Mouse (Mus musculus): ENCODE data around the gene Aifm1.
"Not testable (repeated sequence)": the region's sequence is repeated elsewhere in the genome, so short reads cannot be mapped to it uniquely, and the experiment has no call there.

Gene Aifm1

DNA sequence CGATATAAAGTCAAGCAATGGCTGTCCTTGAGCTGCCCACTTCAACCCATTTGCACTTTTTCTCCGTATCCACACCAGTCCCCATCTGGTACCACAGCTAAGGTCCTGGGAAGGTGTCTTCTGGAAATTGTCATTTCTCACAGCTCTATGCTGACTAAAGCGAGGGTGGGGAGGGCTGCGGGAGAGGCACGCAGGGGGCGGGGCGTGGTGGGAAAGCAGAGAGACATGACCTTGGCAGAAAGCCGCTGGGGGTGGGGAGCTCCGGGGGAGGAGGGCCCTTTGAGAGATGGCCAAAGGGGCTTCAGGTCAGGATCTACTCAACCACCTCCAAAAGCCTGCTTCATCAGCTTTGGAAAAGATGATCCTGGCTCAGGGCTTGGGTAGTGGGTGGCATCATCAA lies 58.3 kb downstream of the Aifm1 start:
- peak; percentile 17 for DNase-seq

DNA sequence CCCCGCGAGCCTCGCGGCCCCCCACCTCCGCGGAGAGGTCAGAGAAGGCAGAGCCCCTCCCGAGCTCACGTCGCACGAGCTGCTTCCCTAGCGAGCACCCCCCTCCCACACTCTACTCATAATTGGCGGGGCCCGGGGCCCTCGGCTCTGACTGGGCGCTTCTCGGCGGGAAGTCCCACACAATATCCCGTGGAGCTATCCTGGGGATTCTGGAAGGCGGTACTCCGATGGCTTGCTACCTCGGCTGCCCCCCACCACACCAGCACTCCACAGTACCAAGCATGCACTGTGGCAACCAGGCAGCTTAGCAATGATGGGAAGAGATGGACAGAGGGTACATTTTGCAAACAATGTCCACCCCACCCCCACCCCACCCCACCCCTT lies 58.9 kb downstream of the Aifm1 start:
- DNase-seq, result no peak

DNA sequence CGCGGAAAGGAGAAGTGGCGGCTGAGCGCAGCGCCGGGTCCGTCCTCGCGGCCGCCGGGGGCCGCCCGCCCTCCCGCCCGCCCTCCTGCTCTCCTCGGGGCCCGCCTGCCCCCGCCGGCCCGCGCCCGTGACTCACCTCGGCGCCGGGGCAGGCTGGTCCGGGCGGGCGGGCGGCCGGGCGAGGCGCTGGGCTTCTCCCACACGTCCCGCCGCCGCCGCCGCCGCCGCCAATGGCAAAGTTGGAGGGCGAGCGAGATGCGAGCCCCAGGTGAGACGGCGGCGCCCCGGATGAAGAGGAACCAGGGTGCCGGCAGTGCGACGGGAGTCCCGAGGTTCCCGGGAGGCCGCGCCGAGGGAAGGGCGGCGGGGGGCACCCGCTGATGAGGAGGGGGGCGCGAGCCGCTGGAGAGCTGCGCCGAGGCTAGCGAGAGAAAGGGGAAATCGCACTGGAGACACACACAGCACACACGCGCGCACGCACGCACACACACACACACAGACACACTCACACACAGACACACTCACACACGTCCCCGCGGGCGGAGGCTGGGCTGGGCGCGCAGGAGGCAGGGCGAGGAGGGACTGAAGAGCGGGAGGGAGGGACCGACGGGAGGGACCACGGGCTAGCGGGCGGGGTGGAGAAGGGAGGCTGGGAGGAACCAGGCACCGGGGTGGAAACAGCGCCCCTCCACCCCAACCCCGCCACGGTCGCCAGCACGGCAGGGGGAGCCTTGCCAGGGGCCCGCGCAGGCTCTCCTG lies 59.4 kb downstream of the Aifm1 start:
- peak; percentile 75 for DNase-seq

DNA sequence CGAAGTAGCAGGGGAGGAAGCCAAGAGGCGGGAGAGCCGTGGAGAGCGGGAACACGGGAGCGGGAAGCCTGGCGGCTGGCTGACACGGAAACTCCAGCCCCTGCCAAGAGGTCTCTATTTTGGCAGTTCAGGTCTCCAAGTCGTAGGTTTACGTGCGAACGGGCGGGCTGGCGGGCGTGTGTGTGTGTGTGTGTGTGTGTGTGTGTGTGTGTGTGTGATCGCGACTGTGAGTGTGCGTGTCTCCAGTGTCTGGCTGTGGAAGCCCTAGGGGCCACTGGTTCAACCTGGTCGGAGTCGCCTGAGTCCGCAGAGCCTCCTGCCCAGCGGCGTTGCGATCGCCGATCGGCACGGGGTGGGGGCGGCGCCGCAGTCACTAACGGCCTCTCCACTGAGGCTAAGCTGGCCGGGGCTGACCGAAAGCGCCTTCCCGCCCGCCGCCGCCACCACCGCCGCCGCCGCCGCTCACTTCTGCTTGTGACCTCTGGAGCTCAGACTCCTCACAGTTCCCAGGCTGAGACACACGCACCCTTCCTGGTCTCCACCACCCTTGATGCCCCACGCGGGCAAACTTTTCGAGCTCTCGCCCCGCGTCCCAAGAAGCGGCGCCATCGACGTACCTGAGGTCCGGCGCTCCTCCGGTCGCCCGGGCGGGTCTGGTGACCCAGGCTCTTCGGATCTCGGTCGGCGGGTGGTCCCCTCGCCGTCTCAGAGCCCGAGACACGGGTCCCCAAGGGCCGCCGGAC lies 60.3 kb downstream of the Aifm1 start:
- peak; percentile 25 for DNase-seq

DNA sequence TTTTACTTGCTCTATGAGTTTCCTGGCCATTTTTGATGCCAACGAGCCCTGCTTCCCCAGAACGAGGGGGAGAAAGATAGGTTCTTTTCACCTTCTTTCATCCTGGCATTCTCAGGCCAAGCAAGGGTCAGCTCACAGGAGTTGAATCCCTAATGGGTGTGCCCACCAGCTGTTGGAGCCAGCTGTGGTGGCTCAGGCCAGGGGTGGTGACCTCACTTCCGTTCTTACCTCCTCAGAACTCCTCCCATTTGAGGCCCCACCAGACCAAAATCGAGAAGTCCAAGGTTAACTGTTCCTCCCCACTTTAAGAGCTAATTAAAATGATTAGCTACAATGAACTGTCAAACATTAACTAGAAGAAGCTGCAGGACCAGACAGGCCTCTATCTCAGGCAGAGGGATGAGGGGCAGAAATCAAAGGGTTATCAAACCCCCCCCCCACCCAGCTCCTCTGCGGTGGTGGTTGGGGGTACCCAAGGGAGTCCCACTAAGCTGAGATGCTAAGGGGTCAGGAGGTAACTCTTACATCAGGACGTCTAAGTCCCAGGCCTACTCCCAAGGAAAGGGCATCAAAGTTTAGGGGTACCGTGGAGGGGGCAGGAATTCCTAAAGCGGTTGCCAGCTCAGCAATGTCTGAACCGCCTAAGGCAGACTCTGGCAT lies 61.0 kb downstream of the Aifm1 start:
- DNase-seq, result peak; percentile 17

GRCm38 (mm10) chrX:48449646-48450045 lies 63.7 kb downstream of the Aifm1 start:
- DNase-seq, result no peak

DNA sequence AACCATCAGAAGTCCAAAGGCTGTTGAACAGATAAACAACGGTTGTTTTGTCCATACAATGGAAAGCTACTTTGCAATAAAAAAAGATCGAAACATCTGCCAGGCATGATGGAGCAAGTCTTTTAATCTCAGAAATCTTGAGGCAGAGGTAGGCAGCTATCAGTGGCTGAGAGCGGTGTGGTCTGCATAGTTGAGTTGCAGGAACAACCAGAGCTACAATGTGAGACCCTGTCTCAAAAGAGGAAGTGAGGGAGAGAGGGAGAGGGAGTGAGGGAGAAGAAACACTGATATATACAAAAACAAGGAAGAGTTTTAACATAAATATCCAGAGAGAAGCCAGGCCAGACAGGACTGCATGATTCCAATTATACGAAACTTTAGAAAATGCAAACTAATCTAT lies 68.7 kb downstream of the Aifm1 start:
- DNase-seq, result no peak

- DNase-seq, result no peak
Measured at GRCm38 (mm10) chrX:48441954-48442353, 71.4 kb downstream of the Aifm1 start.

GRCm38 (mm10) chrX:48441548-48441947 lies 71.8 kb downstream of the Aifm1 start:
- no peak for DNase-seq

GRCm38 (mm10) chrX:48439036-48439435 lies 74.3 kb downstream of the Aifm1 start:
- no peak for DNase-seq

DNA sequence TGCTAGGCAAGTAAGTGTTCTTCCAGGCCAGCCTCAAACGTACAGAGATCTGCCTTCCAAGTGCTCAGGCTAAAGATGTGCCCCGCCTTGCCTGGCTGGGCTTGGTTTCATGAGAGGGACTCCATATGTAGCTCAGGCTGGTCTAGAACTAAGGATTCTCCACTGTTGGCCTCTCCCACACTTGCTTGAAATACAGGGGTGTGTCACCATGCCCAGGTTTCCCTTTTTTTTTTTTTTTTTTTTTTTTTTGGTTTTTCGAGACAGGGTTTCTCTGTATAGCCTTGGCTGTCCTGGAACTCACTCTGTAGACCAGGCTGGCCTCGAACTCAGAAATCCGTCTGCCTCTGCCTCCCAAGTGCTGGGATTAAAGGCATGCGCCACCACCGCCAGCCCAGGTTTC lies 77.3 kb downstream of the Aifm1 start:
- DNase-seq, result not testable (repeated sequence)

- no peak for DNase-seq
Measured at GRCm38 (mm10) chrX:48435477-48435900, 77.9 kb downstream of the Aifm1 start.

- DNase-seq, result no peak
Measured at GRCm38 (mm10) chrX:48434251-48434650, 79.1 kb downstream of the Aifm1 start.

GRCm38 (mm10) chrX:48433527-48433899 lies 79.8 kb downstream of the Aifm1 start:
- DNase-seq, result peak; percentile 39

GRCm38 (mm10) chrX:48432599-48433526 lies 80.5 kb downstream of the Aifm1 start:
- DNase-seq, result no peak

GRCm38 (mm10) chrX:48429538-48429937 lies 83.8 kb downstream of the Aifm1 start:
- peak; percentile 32 for DNase-seq

- no peak for DNase-seq
Measured at GRCm38 (mm10) chrX:48429100-48429499, 84.3 kb downstream of the Aifm1 start.

GRCm38 (mm10) chrX:48428642-48429041 lies 84.7 kb downstream of the Aifm1 start:
- no peak for DNase-seq

GRCm38 (mm10) chrX:48428241-48428640 lies 85.1 kb downstream of the Aifm1 start:
- DNase-seq, result peak; percentile 52

DNA sequence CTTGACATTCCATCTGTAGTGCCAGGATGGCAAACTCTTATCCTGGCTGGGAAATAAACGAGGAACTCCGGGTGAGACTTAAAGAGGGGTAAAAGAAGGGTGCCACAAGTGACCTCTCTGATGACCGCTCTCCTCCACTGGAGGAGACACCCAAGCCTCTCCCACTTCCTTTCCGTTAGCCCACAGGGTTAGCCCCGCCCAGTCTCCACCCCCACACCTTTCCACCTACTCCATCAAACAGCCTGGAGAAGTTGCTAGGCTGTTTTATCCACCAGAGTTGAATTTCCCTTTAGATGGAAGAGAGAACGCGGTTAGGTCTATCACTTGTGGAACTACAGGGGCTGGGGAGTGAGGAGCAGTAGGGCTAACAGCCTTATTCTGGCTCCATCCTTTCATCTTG lies 88.1 kb downstream of the Aifm1 start:
- DNase-seq, result peak; percentile 10
